In genomic region chr19:60208173-60208572, GRCm38 (mm10) we compare ENCODE assay signal across 24 mouse cellular contexts.
"Had no signal": no experiment of that assay in that cellular context is flagged by ENCODE, and none has a peak within 500 bp of the region (broad histone marks: within the 10 kb centered on the region; RNA-seq: fewer than 3 reads in every experiment).

No protein-coding gene starts in this region.

- H3K4me3 ChIP-seq: embryonic facial prominence, embryonic 10.5 days; embryonic facial prominence, embryonic 12.5 days; embryonic facial prominence, embryonic 13.5 days; embryonic facial prominence, embryonic 15.5 days; erythroblast, embryonic 14.5 days; forebrain, embryonic 10.5 days; forebrain, embryonic 12.5 days; forebrain, embryonic 13.5 days; forebrain, embryonic 15.5 days; gastrocnemius, adult 2 months; heart, embryonic 10.5 days had no signal

- H3K36me3 ChIP-seq: embryonic facial prominence, embryonic 15.5 days had no signal

- H3K9ac ChIP-seq: embryonic facial prominence, embryonic 12.5 days; embryonic facial prominence, embryonic 13.5 days; embryonic facial prominence, embryonic 15.5 days; forebrain, embryonic 12.5 days; forebrain, embryonic 13.5 days; forebrain, embryonic 15.5 days; forebrain, postnatal 0 days had no signal

- H3K27me3 ChIP-seq: embryonic facial prominence, embryonic 12.5 days; embryonic facial prominence, embryonic 13.5 days; embryonic facial prominence, embryonic 15.5 days had no signal

- H3K4me2 ChIP-seq: embryonic facial prominence, embryonic 12.5 days; embryonic facial prominence, embryonic 13.5 days; embryonic facial prominence, embryonic 15.5 days; forebrain, embryonic 12.5 days; forebrain, embryonic 13.5 days; forebrain, embryonic 15.5 days; heart, embryonic 11.5 days had no signal

- H3K9me3 ChIP-seq: embryonic facial prominence, embryonic 10.5 days; embryonic facial prominence, embryonic 12.5 days; embryonic facial prominence, embryonic 13.5 days; embryonic facial prominence, embryonic 15.5 days; forebrain, embryonic 10.5 days; forebrain, embryonic 12.5 days; forebrain, embryonic 13.5 days; forebrain, embryonic 15.5 days; heart, embryonic 10.5 days had no signal

- H3K27ac ChIP-seq: embryonic facial prominence, embryonic 10.5 days; embryonic facial prominence, embryonic 12.5 days; embryonic facial prominence, embryonic 13.5 days; embryonic facial prominence, embryonic 15.5 days; forebrain, embryonic 10.5 days; forebrain, embryonic 12.5 days; forebrain, embryonic 13.5 days; forebrain, embryonic 15.5 days; gastrocnemius, adult 2 months; heart, embryonic 10.5 days had no signal

- DNase-seq: cerebellum, postnatal 10 days; cerebellum, postnatal 14 days; cerebellum, postnatal 25 days; cerebellum, postnatal 36 days; embryo, embryonic 11 days; forebrain, postnatal 0 days; gastrocnemius, adult 2 months; gastrocnemius, postnatal 10 days; gastrocnemius, postnatal 14 days; gastrocnemius, postnatal 25 days; gastrocnemius, postnatal 36 days; heart, adult 11 months; heart, adult 18-20 months had no signal

- H3K4me1 ChIP-seq: embryonic facial prominence, embryonic 10.5 days; embryonic facial prominence, embryonic 12.5 days; embryonic facial prominence, embryonic 13.5 days; embryonic facial prominence, embryonic 15.5 days; heart, embryonic 10.5 days had no signal
